Mouse (Mus musculus) heart, embryonic 11.5 days (tissue): ENCODE results near the gene Hbb-bs. TPM values are rescaled to one million over a fixed set of nuclear protein-coding genes. Genes with fewer than 3 reads are reported as not detected.

Source experiments
- ATAC-seq: fragments of 200-750 bp; cut with Nextera tagmentation; replicated peaks from 2 replicates; pipeline ENCODE4 v1.8.0; 2017; ENCODE audit warnings: moderate library complexity; ENCODE audit not compliant: insufficient number of reproducible peaks, low FRiP score, low TSS enrichment
- H3K27ac ChIP-seq: fragments of 300-500 bp; sonication (generic); 2 replicates; pipeline ENCODE4 v1.5.1; 2014; ENCODE audit warnings: mild to moderate bottlenecking, low read depth, low read length
- H3K27me3 ChIP-seq: fragments of 300-500 bp; sonication (generic); 2 replicates; pipeline ENCODE4 v1.6.1; 2014; ENCODE audit warnings: mild to moderate bottlenecking, low read length, mixed read lengths; ENCODE audit not compliant: control insufficient read depth, insufficient read depth
- H3K36me3 ChIP-seq: fragments of 300-500 bp; sonication (generic); 2 replicates; pipeline ENCODE4 v1.6.1; 2014; ENCODE audit warnings: mild to moderate bottlenecking, low read length, moderate library complexity, mixed read lengths; ENCODE audit not compliant: control insufficient read depth, insufficient read depth
- H3K4me1 ChIP-seq: fragments of 300-500 bp; sonication (generic); 2 replicates; pipeline ENCODE4 v1.6.1; 2014; ENCODE audit warnings: low read length; ENCODE audit not compliant: control insufficient read depth, insufficient read depth
- H3K4me2 ChIP-seq: fragments of 300-500 bp; sonication (generic); 2 replicates; pipeline ENCODE4 v1.6.1; 2014; ENCODE audit warnings: mild to moderate bottlenecking, moderate library complexity
- H3K4me3 ChIP-seq: fragments of 300-500 bp; sonication (generic); 2 replicates; pipeline ENCODE4 v1.5.1; 2014; ENCODE audit warnings: low read depth, low read length
- H3K9ac ChIP-seq: fragments of 300-500 bp; sonication (generic); 2 replicates; pipeline ENCODE4 v1.6.1; 2014; ENCODE audit warnings: mild to moderate bottlenecking, low read depth, low read length, moderate library complexity
- H3K9me3 ChIP-seq: fragments of 300-500 bp; sonication (generic); replicated peaks from 2 replicates; pipeline ENCODE4 v1.6.1; 2016; ENCODE audit warnings: low read length; ENCODE audit not compliant: control insufficient read depth
- WGBS: fragments of 180-500 bp; shearing (Covaris S2); extraction: QIAGEN DNeasy Blood & Tissue Kit; methylation state at CpG from one replicate; pipeline ENCODE4 v1.1.7; 2014; ENCODE audit not compliant: insufficient replicate concordance; 5-methylcytosine and 5-hydroxymethylcytosine counted together
- polyA plus RNA-seq: library from polyadenylated mRNA; unstranded; fragments of >200 nt; fragmentation: Nextera tagmentation; extraction: Ambion mirVana; gene quantifications from 2 replicates; pipeline ENCODE4 v1.2.1, GENCODE M21; 2014

Hbb-bs gene
- 849 and 1,123 TPM in 2 replicates for polyA plus RNA-seq

GRCm38 (mm10) chr7:103827808-103828207 is at the start of gene Hbb-bs:
Gene Hbb-bs (minus strand): TSS chr7:103828096.
- H3K27ac ChIP-seq: no peak within 1 kb of the TSS
- 65% methylated on average over 4 of the region's 4 CpGs for WGBS
- H3K4me1 ChIP-seq: no peaks in the 10 kb centered on the region
- H3K4me2 ChIP-seq: no peak within 1 kb of the TSS
- ATAC-seq: peak; percentile 90
- no peaks in the 10 kb centered on the region for H3K36me3 ChIP-seq
- no peaks in the 10 kb centered on the region for H3K27me3 ChIP-seq
- H3K4me3 ChIP-seq: no peak within 1 kb of the TSS
- no peaks in the 10 kb centered on the region for H3K9me3 ChIP-seq
- H3K9ac ChIP-seq: no peak within 1 kb of the TSS

- Histone ChIP-seq H3K4me1 (no peaks in the 10 kb centered on the region), H3K9ac (no peak overlapping the region), H3K4me3 (no peak overlapping the region), H3K27ac (no peak overlapping the region), H3K27me3 (no peaks in the 10 kb centered on the region), H3K9me3 (no peaks in the 10 kb centered on the region), H3K36me3 (no peaks in the 10 kb centered on the region), H3K4me2 (no peak overlapping the region)
- WGBS: 53% methylated on average over 2 of the region's 2 CpGs
- peak; percentile 78 for ATAC-seq
Measured at GRCm38 (mm10) chr7:103877093-103877492, 49.2 kb upstream of the Hbb-bs start.

GRCm38 (mm10) chr7:103874451-103874850 is 46.6 kb upstream of the Hbb-bs start:
- no peak for ATAC-seq
- H3K9ac ChIP-seq: no peak overlapping the region
- no peaks in the 10 kb centered on the region for H3K4me1 ChIP-seq
- H3K4me3 ChIP-seq: no peak overlapping the region
- H3K4me2 ChIP-seq: no peak overlapping the region
- H3K27ac ChIP-seq: no peak overlapping the region
- no peaks in the 10 kb centered on the region for H3K36me3 ChIP-seq
- WGBS: 38% methylated on average over 5 of the region's 5 CpGs
- H3K27me3 ChIP-seq: no peaks in the 10 kb centered on the region
- H3K9me3 ChIP-seq: no peaks in the 10 kb centered on the region

GRCm38 (mm10) chr7:103873064-103873463 is 45.2 kb upstream of the Hbb-bs start:
- no peak overlapping the region for H3K4me3 ChIP-seq
- no peak overlapping the region for H3K4me2 ChIP-seq
- no peak for ATAC-seq
- H3K36me3 ChIP-seq: no peaks in the 10 kb centered on the region
- 0 out of 2 replicates have a peak overlapping the region, but pooled peaks have one; percentile 7 for H3K27ac ChIP-seq
- 2% methylated on average over 1 of the region's 1 CpGs for WGBS
- no peaks in the 10 kb centered on the region for H3K4me1 ChIP-seq
- H3K27me3 ChIP-seq: no peaks in the 10 kb centered on the region
- H3K9ac ChIP-seq: no peak overlapping the region
- H3K9me3 ChIP-seq: no peaks in the 10 kb centered on the region

GRCm38 (mm10) chr7:103870667-103871066 is 42.8 kb upstream of the Hbb-bs start:
- Histone ChIP-seq H3K4me2 (no peak overlapping the region), H3K4me1 (no peaks in the 10 kb centered on the region), H3K4me3 (no peak overlapping the region), H3K36me3 (no peaks in the 10 kb centered on the region), H3K9ac (no peak overlapping the region; the same call in 1 of the 2 replicates), H3K27ac (peak overlapping the region; percentile 84), H3K9me3 (no peaks in the 10 kb centered on the region), H3K27me3 (no peaks in the 10 kb centered on the region)
- ATAC-seq: peak; percentile 89

- no peaks in the 10 kb centered on the region for H3K4me1 ChIP-seq
- no peaks in the 10 kb centered on the region for H3K36me3 ChIP-seq
- no peak overlapping the region for H3K4me2 ChIP-seq
- no peak overlapping the region for H3K9ac ChIP-seq
- peak overlapping the region; percentile 82 for H3K27ac ChIP-seq
- no peaks in the 10 kb centered on the region for H3K27me3 ChIP-seq
- ATAC-seq: peak; percentile 90
- no peaks in the 10 kb centered on the region for H3K9me3 ChIP-seq
- H3K4me3 ChIP-seq: no peak overlapping the region
Measured at GRCm38 (mm10) chr7:103865716-103866115, 37.8 kb upstream of the Hbb-bs start.

- Histone ChIP-seq H3K4me1 (no peaks in the 10 kb centered on the region), H3K9me3 (no peaks in the 10 kb centered on the region), H3K27ac (peak overlapping the region; percentile 75), H3K27me3 (no peaks in the 10 kb centered on the region), H3K4me2 (no peak overlapping the region), H3K9ac (no peak overlapping the region), H3K36me3 (no peaks in the 10 kb centered on the region), H3K4me3 (no peak overlapping the region)
- ATAC-seq: no peak
- WGBS: 70% methylated on average over 3 of the region's 3 CpGs
Measured at GRCm38 (mm10) chr7:103861531-103861930, 33.6 kb upstream of the Hbb-bs start.

- H3K4me2 ChIP-seq: no peak overlapping the region
- peak; percentile 91 for ATAC-seq
- no peaks in the 10 kb centered on the region for H3K9me3 ChIP-seq
- WGBS: 38% methylated on average over 1 of the region's 1 CpGs
- no peaks in the 10 kb centered on the region for H3K27me3 ChIP-seq
- H3K36me3 ChIP-seq: no peaks in the 10 kb centered on the region
- no peak overlapping the region for H3K4me3 ChIP-seq
- peak overlapping the region; percentile 75; the same call in 1 of the 2 replicates for H3K27ac ChIP-seq
- H3K4me1 ChIP-seq: no peaks in the 10 kb centered on the region
- H3K9ac ChIP-seq: no peak overlapping the region
Measured at GRCm38 (mm10) chr7:103860855-103861254, 33.0 kb upstream of the Hbb-bs start.

- 18% methylated on average over 2 of the region's 2 CpGs for WGBS
- Histone ChIP-seq H3K36me3 (no peaks in the 10 kb centered on the region), H3K9me3 (no peaks in the 10 kb centered on the region), H3K9ac (no peak overlapping the region), H3K27me3 (no peaks in the 10 kb centered on the region), H3K4me3 (no peak overlapping the region), H3K27ac (peak overlapping the region; percentile 77; the same call in 1 of the 2 replicates), H3K4me2 (no peak overlapping the region), H3K4me1 (no peaks in the 10 kb centered on the region)
- peak; percentile 95 for ATAC-seq
Measured at GRCm38 (mm10) chr7:103859076-103859475, 31.2 kb upstream of the Hbb-bs start.
